Comparison of ENCODE assay signal across 8 mouse cellular contexts in the genomic region with DNA sequence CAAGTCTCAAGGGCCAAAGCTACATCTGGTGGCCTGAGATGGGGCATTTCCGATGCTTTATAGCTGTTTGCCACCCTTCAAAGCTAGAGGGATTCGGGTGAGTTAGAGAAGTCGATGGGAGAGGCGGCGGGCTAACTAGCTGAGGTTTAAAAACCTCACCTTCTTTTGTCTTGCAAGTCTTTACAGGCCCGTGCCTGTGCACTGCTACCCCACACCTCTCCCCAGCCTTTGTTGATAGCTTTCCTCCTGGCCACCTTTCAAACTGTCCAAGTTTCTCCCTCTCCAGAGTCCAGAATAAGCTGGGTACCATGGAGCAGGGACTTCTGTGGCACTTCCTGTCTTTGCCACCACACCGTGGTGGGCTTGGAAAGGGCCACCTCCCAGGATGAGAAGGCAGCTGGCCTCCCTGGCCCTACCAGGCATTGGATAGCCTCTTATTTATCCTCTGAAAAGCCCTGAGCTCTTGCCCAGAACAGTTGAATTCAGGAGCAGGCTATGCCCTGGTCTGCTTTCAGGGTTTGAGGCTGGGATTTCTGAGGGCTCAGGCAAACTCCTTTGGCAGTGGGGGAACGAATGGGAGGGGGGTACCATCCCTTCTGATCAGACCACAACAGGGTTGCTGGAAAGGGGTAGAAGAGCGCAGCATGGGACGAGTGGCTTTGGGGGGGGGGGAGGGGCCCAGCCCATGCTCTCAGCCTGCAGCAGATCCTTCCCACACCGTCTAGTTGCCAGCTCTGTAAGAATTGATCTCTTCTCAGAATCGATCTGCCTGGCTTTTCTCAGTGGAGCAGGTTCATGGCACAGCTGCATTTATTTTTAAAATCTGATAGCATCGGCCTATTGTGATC. TPM values are rescaled to one million over a fixed set of nuclear protein-coding genes. Genes with fewer than 3 reads are reported as not detected.
DNase-seq lines count a peak whose midpoint lies in the region; ATAC-seq and TF ChIP-seq lines count a peak whose summit lies in the region.

No protein-coding gene starts in this region.

- 24% methylated on average over 13 of the region's 13 CpGs for WGBS in lung, embryonic 14.5 days
- 13% methylated on average over 13 of the region's 13 CpGs for WGBS in embryonic facial prominence, embryonic 13.5 days
- 5% methylated on average over 13 of the region's 13 CpGs for WGBS in midbrain, embryonic 15.5 days

- no peak for DNase-seq in lung, embryonic 14.5 days
- no peak for DNase-seq in lung, postnatal 25 days (ENCODE audit: low spot score)
- peak; percentile 15 for DNase-seq in induced T-regulatory cell, adult 2 months (ENCODE audit: low read depth)
- no peak for DNase-seq in adrenal gland, postnatal 4 days (ENCODE audit: low spot score in 2 of 2)
- DNase-seq in adrenal gland, postnatal 14 days, result no peak
- no peak for DNase-seq in right cerebral cortex, adult 2 months (ENCODE audit: low spot score in 2 of 2)

- no peaks in the 10 kb centered on the region for H3K9me3 ChIP-seq in lung, embryonic 14.5 days (ENCODE audit: low read depth, low read length)
- no peaks in the 10 kb centered on the region for H3K9me3 ChIP-seq in embryonic facial prominence, embryonic 13.5 days
- no peaks in the 10 kb centered on the region for H3K9me3 ChIP-seq in midbrain, embryonic 15.5 days

- peak overlapping the region; percentile 41; the same call in 1 of the 2 replicates for H3K9ac ChIP-seq in lung, embryonic 14.5 days
- H3K9ac ChIP-seq in embryonic facial prominence, embryonic 13.5 days, result peak overlapping the region; percentile 44
- H3K9ac ChIP-seq in midbrain, embryonic 15.5 days, result peak overlapping the region; percentile 10

- TF ChIP-seq CTCF in lung, embryonic 14.5 days (IDR thresholded peaks at IDR 0.05; ENCODE audit: low read depth), result no peak

- H3K36me3 ChIP-seq in lung, embryonic 14.5 days (ENCODE audit: insufficient read depth), result no peaks in the 10 kb centered on the region
- H3K36me3 ChIP-seq in embryonic facial prominence, embryonic 13.5 days, result peaks cover 4% of the 10 kb centered on the region; the same call in 1 of the 2 replicates
- no peaks in the 10 kb centered on the region for H3K36me3 ChIP-seq in midbrain, embryonic 15.5 days (replicated peaks)

- H3K4me2 ChIP-seq in lung, embryonic 14.5 days, result peak overlapping the region; percentile 65
- peak overlapping the region; percentile 58 for H3K4me2 ChIP-seq in embryonic facial prominence, embryonic 13.5 days
- H3K4me2 ChIP-seq in midbrain, embryonic 15.5 days, result peak overlapping the region; percentile 56

- H3K4me1 ChIP-seq in lung, embryonic 14.5 days (ENCODE audit: insufficient read depth), result peaks cover 56% of the 10 kb centered on the region
- peaks cover 89% of the 10 kb centered on the region for H3K4me1 ChIP-seq in embryonic facial prominence, embryonic 13.5 days
- H3K4me1 ChIP-seq in midbrain, embryonic 15.5 days, result peaks cover 92% of the 10 kb centered on the region

- H3K4me3 ChIP-seq in lung, embryonic 14.5 days (ENCODE audit: low read depth, low read length), result no peak overlapping the region
- 0 out of 2 replicates have a peak overlapping the region, but pooled peaks have one; percentile 27 for H3K4me3 ChIP-seq in embryonic facial prominence, embryonic 13.5 days
- no peak overlapping the region for H3K4me3 ChIP-seq in midbrain, embryonic 15.5 days

- peak overlapping the region; percentile 78 for H3K27ac ChIP-seq in lung, embryonic 14.5 days (ENCODE audit: low read depth)
- H3K27ac ChIP-seq in embryonic facial prominence, embryonic 13.5 days, result peak overlapping the region; percentile 88
- peak overlapping the region; percentile 90 for H3K27ac ChIP-seq in midbrain, embryonic 15.5 days

- ATAC-seq in lung, embryonic 14.5 days (ENCODE audit: insufficient read depth), result no peak
- no peak for ATAC-seq in embryonic facial prominence, embryonic 13.5 days (ENCODE audit: insufficient number of reproducible peaks, insufficient read depth, low FRiP score, low TSS enrichment, low read depth)
- ATAC-seq in midbrain, embryonic 15.5 days (replicated peaks), result 0 out of 2 replicates have a peak, but pooled peaks have one; percentile 1

- H3K27me3 ChIP-seq in lung, embryonic 14.5 days (ENCODE audit: insufficient read depth, low read length), result no peaks in the 10 kb centered on the region
- no peaks in the 10 kb centered on the region for H3K27me3 ChIP-seq in embryonic facial prominence, embryonic 13.5 days
- no peaks in the 10 kb centered on the region for H3K27me3 ChIP-seq in midbrain, embryonic 15.5 days (replicated peaks)

RNA-seq across cellular contexts. Expression of a gene that starts 28.3 kb away (rescaled TPM):
- polyA plus RNA-seq in lung, embryonic 14.5 days (2014; fragmentation: Nextera tagmentation; extraction: Ambion mirVana), result 28.3 and 31.0 TPM in 2 replicates
- 16.7 and 17.6 TPM in 2 replicates for polyA plus RNA-seq in embryonic facial prominence, embryonic 13.5 days (2015; fragmentation: Nextera tagmentation; extraction: Ambion mirVana)
- polyA plus RNA-seq in midbrain, embryonic 15.5 days (2015; fragmentation: Nextera tagmentation; extraction: Ambion mirVana), result 29.9 and 30.5 TPM in 2 replicates
- total RNA-seq in adrenal gland, postnatal 4 days (2021), result 10 to 100 TPM; 60.5 to 70.3 TPM
- total RNA-seq in adrenal gland, postnatal 14 days (2021), result 39.3 and 44.9 TPM in 2 replicates

RNA-seq across cellular contexts. Expression of a gene that starts 43.2 kb away (rescaled TPM):
- 78.6 and 85.4 TPM in 2 replicates for polyA plus RNA-seq in lung, embryonic 14.5 days (2014; fragmentation: Nextera tagmentation; extraction: Ambion mirVana)
- polyA plus RNA-seq in embryonic facial prominence, embryonic 13.5 days (2015; fragmentation: Nextera tagmentation; extraction: Ambion mirVana), result 192 and 193 TPM in 2 replicates
- polyA plus RNA-seq in midbrain, embryonic 15.5 days (2015; fragmentation: Nextera tagmentation; extraction: Ambion mirVana), result 209 and 210 TPM in 2 replicates
- total RNA-seq in adrenal gland, postnatal 4 days (2021), result 10 to 100 TPM; 47.2 to 54.9 TPM
- 57.0 and 60.7 TPM in 2 replicates for total RNA-seq in adrenal gland, postnatal 14 days (2021)

RNA-seq across cellular contexts. Expression of a gene that starts 43.3 kb away (rescaled TPM):
- polyA plus RNA-seq in lung, embryonic 14.5 days (2014; fragmentation: Nextera tagmentation; extraction: Ambion mirVana), result 22.2 and 24.9 TPM in 2 replicates
- 24.9 and 25.2 TPM in 2 replicates for polyA plus RNA-seq in embryonic facial prominence, embryonic 13.5 days (2015; fragmentation: Nextera tagmentation; extraction: Ambion mirVana)
- polyA plus RNA-seq in midbrain, embryonic 15.5 days (2015; fragmentation: Nextera tagmentation; extraction: Ambion mirVana), result 10.5 and 11.7 TPM in 2 replicates
- 10 to 100 TPM; 13.1 to 18.4 TPM for total RNA-seq in adrenal gland, postnatal 4 days (2021)
- 11.5 and 12.7 TPM in 2 replicates for total RNA-seq in adrenal gland, postnatal 14 days (2021)
